Mouse (Mus musculus): ENCODE measurements at regions not wholly inside any gene's neighbourhood (a gene's known extent, or its start where the extent isn't known, plus 50 kb on each side); places are given as distances from the start of the nearest gene placed in this dataset.

- no peak overlapping the region for H3K27ac ChIP-seq (ENCODE audit: control insufficient read depth, insufficient read depth, low read depth, low read length)
- no peak overlapping the region for H3K4me3 ChIP-seq (ENCODE audit: control insufficient read depth, low read depth, low read length)
- H3K27me3 ChIP-seq (ENCODE audit: control insufficient read depth, insufficient read depth, low read length), result no peaks in the 10 kb centered on the region
- H3K4me1 ChIP-seq (ENCODE audit: control insufficient read depth, insufficient read depth, low read length), result no peaks in the 10 kb centered on the region
- no peaks in the 10 kb centered on the region for H3K36me3 ChIP-seq (ENCODE audit: control insufficient read depth, insufficient read depth, low read length)
- TF ChIP-seq CTCF (IDR thresholded peaks at IDR 0.05; ENCODE audit: control insufficient read depth, insufficient read depth, insufficient replicate concordance, low read depth, low read length), result no peak
- no peak for TF ChIP-seq POLR2A (IDR thresholded peaks at IDR 0.05; ENCODE audit: control insufficient read depth, low read depth, low read length)
Measured at GRCm38 (mm10) chr3:148295515-148295914, 694.8 kb downstream of the Adgrl2 start.

- H3K27me3 ChIP-seq (ENCODE audit: control insufficient read depth, insufficient read depth, low read length), result no peaks in the 10 kb centered on the region
- H3K36me3 ChIP-seq (ENCODE audit: control insufficient read depth, insufficient read depth, low read length), result no peaks in the 10 kb centered on the region
- H3K4me3 ChIP-seq (ENCODE audit: control insufficient read depth, low read depth, low read length), result no peak overlapping the region
- no peaks in the 10 kb centered on the region for H3K4me1 ChIP-seq (ENCODE audit: control insufficient read depth, insufficient read depth, low read length)
- H3K27ac ChIP-seq (ENCODE audit: control insufficient read depth, insufficient read depth, low read depth, low read length), result no peak overlapping the region
- TF ChIP-seq POLR2A (IDR thresholded peaks at IDR 0.05; ENCODE audit: control insufficient read depth, low read depth, low read length), result no peak
- TF ChIP-seq CTCF (IDR thresholded peaks at IDR 0.05; ENCODE audit: control insufficient read depth, insufficient read depth, insufficient replicate concordance, low read depth, low read length), result no peak
Measured at GRCm38 (mm10) chr3:148278978-148279377, 711.4 kb downstream of the Adgrl2 start.

GRCm38 (mm10) chr3:148272159-148272848 lies 718.1 kb downstream of the Adgrl2 start:
- H3K4me3 ChIP-seq (ENCODE audit: control insufficient read depth, low read depth, low read length), result no peak overlapping the region
- no peaks in the 10 kb centered on the region for H3K4me1 ChIP-seq (ENCODE audit: control insufficient read depth, insufficient read depth, low read length)
- H3K27ac ChIP-seq (ENCODE audit: control insufficient read depth, insufficient read depth, low read depth, low read length), result no peak overlapping the region
- H3K27me3 ChIP-seq (ENCODE audit: control insufficient read depth, insufficient read depth, low read length), result no peaks in the 10 kb centered on the region
- H3K36me3 ChIP-seq (ENCODE audit: control insufficient read depth, insufficient read depth, low read length), result no peaks in the 10 kb centered on the region
- TF ChIP-seq CTCF (IDR thresholded peaks at IDR 0.05; ENCODE audit: control insufficient read depth, insufficient read depth, insufficient replicate concordance, low read depth, low read length), result no peak
- TF ChIP-seq POLR2A (IDR thresholded peaks at IDR 0.05; ENCODE audit: control insufficient read depth, low read depth, low read length), result no peak

- H3K4me3 ChIP-seq (ENCODE audit: control insufficient read depth, low read depth, low read length), result no peak overlapping the region
- no peaks in the 10 kb centered on the region for H3K27me3 ChIP-seq (ENCODE audit: control insufficient read depth, insufficient read depth, low read length)
- no peak overlapping the region for H3K27ac ChIP-seq (ENCODE audit: control insufficient read depth, insufficient read depth, low read depth, low read length)
- no peak for TF ChIP-seq POLR2A (IDR thresholded peaks at IDR 0.05; ENCODE audit: control insufficient read depth, low read depth, low read length)
- no peak for TF ChIP-seq CTCF (IDR thresholded peaks at IDR 0.05; ENCODE audit: control insufficient read depth, insufficient read depth, insufficient replicate concordance, low read depth, low read length)
- H3K36me3 ChIP-seq (ENCODE audit: control insufficient read depth, insufficient read depth, low read length), result no peaks in the 10 kb centered on the region
- no peaks in the 10 kb centered on the region for H3K4me1 ChIP-seq (ENCODE audit: control insufficient read depth, insufficient read depth, low read length)
Measured at GRCm38 (mm10) chr3:148268812-148269211, 721.5 kb downstream of the Adgrl2 start.

GRCm38 (mm10) chr3:148259211-148259610 lies 731.1 kb downstream of the Adgrl2 start:
- TF ChIP-seq CTCF (IDR thresholded peaks at IDR 0.05; ENCODE audit: control insufficient read depth, insufficient read depth, insufficient replicate concordance, low read depth, low read length) (no peak), POLR2A (IDR thresholded peaks at IDR 0.05; ENCODE audit: control insufficient read depth, low read depth, low read length) (no peak)
- H3K36me3 ChIP-seq (ENCODE audit: control insufficient read depth, insufficient read depth, low read length), result no peaks in the 10 kb centered on the region
- no peak overlapping the region for H3K27ac ChIP-seq (ENCODE audit: control insufficient read depth, insufficient read depth, low read depth, low read length)
- H3K27me3 ChIP-seq (ENCODE audit: control insufficient read depth, insufficient read depth, low read length), result no peaks in the 10 kb centered on the region
- no peaks in the 10 kb centered on the region for H3K4me1 ChIP-seq (ENCODE audit: control insufficient read depth, insufficient read depth, low read length)
- no peak overlapping the region for H3K4me3 ChIP-seq (ENCODE audit: control insufficient read depth, low read depth, low read length)

- Histone ChIP-seq H3K4me1 (ENCODE audit: control insufficient read depth, insufficient read depth, low read length) (no peaks in the 10 kb centered on the region), H3K36me3 (ENCODE audit: control insufficient read depth, insufficient read depth, low read length) (no peaks in the 10 kb centered on the region), H3K27ac (ENCODE audit: control insufficient read depth, insufficient read depth, low read depth, low read length) (no peak overlapping the region), H3K27me3 (ENCODE audit: control insufficient read depth, insufficient read depth, low read length) (no peaks in the 10 kb centered on the region), H3K4me3 (ENCODE audit: control insufficient read depth, low read depth, low read length) (no peak overlapping the region)
- TF ChIP-seq POLR2A (IDR thresholded peaks at IDR 0.05; ENCODE audit: control insufficient read depth, low read depth, low read length) (no peak), CTCF (IDR thresholded peaks at IDR 0.05; ENCODE audit: control insufficient read depth, insufficient read depth, insufficient replicate concordance, low read depth, low read length) (no peak)
Measured at GRCm38 (mm10) chr3:148248617-148249016, 741.7 kb downstream of the Adgrl2 start.

- no peak overlapping the region for H3K27ac ChIP-seq (ENCODE audit: control insufficient read depth, insufficient read depth, low read depth, low read length)
- TF ChIP-seq POLR2A (IDR thresholded peaks at IDR 0.05; ENCODE audit: control insufficient read depth, low read depth, low read length), result no peak
- no peak for TF ChIP-seq CTCF (IDR thresholded peaks at IDR 0.05; ENCODE audit: control insufficient read depth, insufficient read depth, insufficient replicate concordance, low read depth, low read length)
- H3K36me3 ChIP-seq (ENCODE audit: control insufficient read depth, insufficient read depth, low read length), result no peaks in the 10 kb centered on the region
- no peaks in the 10 kb centered on the region for H3K4me1 ChIP-seq (ENCODE audit: control insufficient read depth, insufficient read depth, low read length)
- H3K4me3 ChIP-seq (ENCODE audit: control insufficient read depth, low read depth, low read length), result no peak overlapping the region
- no peaks in the 10 kb centered on the region for H3K27me3 ChIP-seq (ENCODE audit: control insufficient read depth, insufficient read depth, low read length)
Measured at GRCm38 (mm10) chr3:148246786-148247185, 743.6 kb downstream of the Adgrl2 start.

All from testis, adult 2 months (tissue).